8 mouse cellular contexts compared by ENCODE assay signal in genomic region chr11:53457372-53457954, GRCm38 (mm10). TPM values are rescaled to one million over a fixed set of nuclear protein-coding genes. Genes with fewer than 3 reads are reported as not detected.
A peak's percentile ranks its signal among the peaks of the same experiment; 100 is the strongest.
DNase-seq lines count a peak whose midpoint lies in the region; ATAC-seq and TF ChIP-seq lines count a peak whose summit lies in the region.

No protein-coding gene starts in this region.

- no peak for DNase-seq in neural tube, embryonic 11.5 days (ENCODE audit: low spot score)
- no peak for DNase-seq in neural tube, embryonic 10.5 days (ENCODE audit: extremely low spot score, low spot score)
- no peak for DNase-seq in embryonic facial prominence, embryonic 14.5 days (ENCODE audit: low spot score)
- DNase-seq in kidney, postnatal 0 days (ENCODE audit: low spot score) = no peak
- DNase-seq in midbrain, postnatal 0 days (ENCODE audit: low spot score) = no peak
- no peak for DNase-seq in c-Kit-positive CD71-positive TER-119-positive erythroid progenitor cells, embryonic 14.5 days (ENCODE audit: low spot score)
- no peak for DNase-seq in Muller cell, postnatal 12 days (ENCODE audit: inconsistent ontology term)
- no peak for DNase-seq in adrenal gland, adult 2 months

- no peak overlapping the region for H3K27ac ChIP-seq in neural tube, embryonic 11.5 days (ENCODE audit: low read depth, low read length)
- H3K27ac ChIP-seq in embryonic facial prominence, embryonic 14.5 days (replicated peaks; ENCODE audit: low read depth, low read length) = no peak overlapping the region
- H3K27ac ChIP-seq in kidney, postnatal 0 days = no peak overlapping the region
- no peak overlapping the region for H3K27ac ChIP-seq in midbrain, postnatal 0 days (ENCODE audit: low read depth, low read length)

- H3K9ac ChIP-seq in neural tube, embryonic 11.5 days (ENCODE audit: low read length) = peak overlapping the region; percentile 39; the same call in 1 of the 2 replicates
- H3K9ac ChIP-seq in embryonic facial prominence, embryonic 14.5 days (ENCODE audit: low read depth, low read length) = peak overlapping the region; percentile 76
- H3K9ac ChIP-seq in kidney, postnatal 0 days (ENCODE audit: low read depth, low read length) = peak overlapping the region; percentile 62
- H3K9ac ChIP-seq in midbrain, postnatal 0 days (replicated peaks; ENCODE audit: low read length, poor library complexity, severe bottlenecking) = peak overlapping the region; percentile 51

- peak overlapping the region; percentile 41 for H3K4me3 ChIP-seq in neural tube, embryonic 11.5 days (ENCODE audit: low read depth, low read length)
- peak overlapping the region; percentile 60 for H3K4me3 ChIP-seq in embryonic facial prominence, embryonic 14.5 days (ENCODE audit: low read depth, low read length)
- peak overlapping the region; percentile 49 for H3K4me3 ChIP-seq in kidney, postnatal 0 days (replicated peaks; ENCODE audit: low read depth, low read length)
- peak overlapping the region; percentile 40 for H3K4me3 ChIP-seq in midbrain, postnatal 0 days (ENCODE audit: low read depth, low read length)

- 6% methylated on average over 29 of the region's 29 CpGs for WGBS in neural tube, embryonic 11.5 days
- 8% methylated on average over 19 of the region's 29 CpGs for WGBS in embryonic facial prominence, embryonic 14.5 days
- 10% methylated on average over 29 of the region's 29 CpGs for WGBS in kidney, postnatal 0 days
- WGBS in midbrain, postnatal 0 days = 8% methylated on average over 26 of the region's 29 CpGs

- H3K4me1 ChIP-seq in neural tube, embryonic 11.5 days (ENCODE audit: control insufficient read depth, insufficient read depth, low read length) = no peaks in the 10 kb centered on the region
- peaks cover 4% of the 10 kb centered on the region for H3K4me1 ChIP-seq in embryonic facial prominence, embryonic 14.5 days (ENCODE audit: control insufficient read depth, insufficient read depth, low read length)
- H3K4me1 ChIP-seq in kidney, postnatal 0 days (replicated peaks; ENCODE audit: insufficient read depth, low read length) = no peaks in the 10 kb centered on the region; the same call in 1 of the 2 replicates
- no peaks in the 10 kb centered on the region for H3K4me1 ChIP-seq in midbrain, postnatal 0 days (ENCODE audit: insufficient read depth, low read length)

- H3K27me3 ChIP-seq in neural tube, embryonic 11.5 days (ENCODE audit: control insufficient read depth, insufficient read depth, low read length) = peaks cover 30% of the 10 kb centered on the region
- H3K27me3 ChIP-seq in embryonic facial prominence, embryonic 14.5 days (replicated peaks; ENCODE audit: control insufficient read depth, insufficient read depth, low read length) = peaks cover 19% of the 10 kb centered on the region
- H3K27me3 ChIP-seq in kidney, postnatal 0 days (ENCODE audit: insufficient read depth, low read length) = no peaks in the 10 kb centered on the region
- H3K27me3 ChIP-seq in midbrain, postnatal 0 days (ENCODE audit: insufficient read depth, low read length) = peaks cover 41% of the 10 kb centered on the region

- ATAC-seq in neural tube, embryonic 11.5 days (ENCODE audit: insufficient read depth, low FRiP score, low TSS enrichment) = no peak
- peak; percentile 17; the same call in 1 of the 2 replicates for ATAC-seq in embryonic facial prominence, embryonic 14.5 days (ENCODE audit: low read depth)
- ATAC-seq in kidney, postnatal 0 days (replicated peaks; ENCODE audit: low FRiP score, low read depth) = peak; percentile 50; the same call in 1 of the 2 replicates
- ATAC-seq in midbrain, postnatal 0 days (ENCODE audit: low FRiP score) = no peak

- peak; percentile 46; the same call in 1 of the 2 replicates for TF ChIP-seq CTCF in kidney, postnatal 0 days (IDR thresholded peaks at IDR 0.05; ENCODE audit: low read depth)
- peak; percentile 28 for TF ChIP-seq CTCF in midbrain, postnatal 0 days (IDR thresholded peaks at IDR 0.05)

- no peaks in the 10 kb centered on the region for H3K9me3 ChIP-seq in neural tube, embryonic 11.5 days (ENCODE audit: control insufficient read depth, low read length)
- H3K9me3 ChIP-seq in embryonic facial prominence, embryonic 14.5 days (ENCODE audit: control insufficient read depth, low read length) = no peaks in the 10 kb centered on the region
- H3K9me3 ChIP-seq in kidney, postnatal 0 days (replicated peaks; ENCODE audit: low read length) = no peaks in the 10 kb centered on the region
- H3K9me3 ChIP-seq in midbrain, postnatal 0 days (ENCODE audit: low read length) = no peaks in the 10 kb centered on the region

- H3K36me3 ChIP-seq in neural tube, embryonic 11.5 days (ENCODE audit: control insufficient read depth, insufficient read depth, low read length) = no peaks in the 10 kb centered on the region
- H3K36me3 ChIP-seq in embryonic facial prominence, embryonic 14.5 days (ENCODE audit: control insufficient read depth, insufficient read depth, low read length) = no peaks in the 10 kb centered on the region
- H3K36me3 ChIP-seq in kidney, postnatal 0 days (ENCODE audit: insufficient read depth, low read length) = no peaks in the 10 kb centered on the region
- no peaks in the 10 kb centered on the region for H3K36me3 ChIP-seq in midbrain, postnatal 0 days (ENCODE audit: insufficient read depth, low read length)

- H3K4me2 ChIP-seq in neural tube, embryonic 11.5 days (ENCODE audit: low read depth) = peak overlapping the region; percentile 61
- peak overlapping the region; percentile 89 for H3K4me2 ChIP-seq in embryonic facial prominence, embryonic 14.5 days (ENCODE audit: low read depth, low read length)
- H3K4me2 ChIP-seq in kidney, postnatal 0 days (ENCODE audit: low read length) = peak overlapping the region; percentile 91
- peak overlapping the region; percentile 76 for H3K4me2 ChIP-seq in midbrain, postnatal 0 days (ENCODE audit: low read depth, low read length, poor library complexity, severe bottlenecking)

RNA-seq across cellular contexts. Expression of gene Shroom1, which starts 0.5 kb away (rescaled TPM):
- 1.5 and 3.1 TPM in 2 replicates for polyA plus RNA-seq in neural tube, embryonic 11.5 days (2014; fragmentation: Nextera tagmentation; extraction: Ambion mirVana)
- 2.9 and 4.0 TPM in 2 replicates for polyA plus RNA-seq in embryonic facial prominence, embryonic 14.5 days (2014; fragmentation: Nextera tagmentation; extraction: Ambion mirVana)
- 1.1 and 1.2 TPM in 2 replicates for polyA plus RNA-seq in kidney, postnatal 0 days (2015; fragmentation: Nextera tagmentation; extraction: Ambion mirVana)
- 5.4 and 10.9 TPM in 2 replicates for total RNA-seq in midbrain, postnatal 0 days (2014; rRNA removed)
- polyA plus RNA-seq in midbrain, postnatal 0 days (2015; fragmentation: Nextera tagmentation; extraction: Ambion mirVana) = 3.4 and 4.1 TPM in 2 replicates
- 1 to 10 TPM; 3.5 to 3.8 TPM for total RNA-seq in adrenal gland, adult 2 months (2021)
- 5.0 and 5.3 TPM in 2 replicates for polyA plus RNA-seq in adrenal gland, adult 2 months (2012; rRNA removed)

RNA-seq across cellular contexts. Expression of gene Gm10447, which starts 0.6 kb away (rescaled TPM):
- not detected in 2 replicates for polyA plus RNA-seq in neural tube, embryonic 11.5 days (2014; fragmentation: Nextera tagmentation; extraction: Ambion mirVana)
- polyA plus RNA-seq in embryonic facial prominence, embryonic 14.5 days (2014; fragmentation: Nextera tagmentation; extraction: Ambion mirVana) = not detected in 2 replicates
- polyA plus RNA-seq in kidney, postnatal 0 days (2015; fragmentation: Nextera tagmentation; extraction: Ambion mirVana) = 0.08 and 0.14 TPM in 2 replicates
- not detected in 2 replicates for total RNA-seq in midbrain, postnatal 0 days (2014; rRNA removed)
- polyA plus RNA-seq in midbrain, postnatal 0 days (2015; fragmentation: Nextera tagmentation; extraction: Ambion mirVana) = 0.11 TPM in 2 replicates
- not detected for total RNA-seq in adrenal gland, adult 2 months (2021)
- 0.08 TPM in 1 of 2 replicates, not detected in the other for polyA plus RNA-seq in adrenal gland, adult 2 months (2012; rRNA removed)

RNA-seq across cellular contexts. Expression of gene Gm9837, which starts 12.8 kb away (rescaled TPM):
- not detected in 2 replicates for polyA plus RNA-seq in neural tube, embryonic 11.5 days (2014; fragmentation: Nextera tagmentation; extraction: Ambion mirVana)
- polyA plus RNA-seq in embryonic facial prominence, embryonic 14.5 days (2014; fragmentation: Nextera tagmentation; extraction: Ambion mirVana) = not detected in 2 replicates
- polyA plus RNA-seq in kidney, postnatal 0 days (2015; fragmentation: Nextera tagmentation; extraction: Ambion mirVana) = not detected in 2 replicates
- not detected in 2 replicates for total RNA-seq in midbrain, postnatal 0 days (2014; rRNA removed)
- not detected in 2 replicates for polyA plus RNA-seq in midbrain, postnatal 0 days (2015; fragmentation: Nextera tagmentation; extraction: Ambion mirVana)
- not detected for total RNA-seq in adrenal gland, adult 2 months (2021)
- polyA plus RNA-seq in adrenal gland, adult 2 months (2012; rRNA removed) = not detected in 2 replicates

RNA-seq across cellular contexts. Expression of gene Gm9945, which starts 22.5 kb away (rescaled TPM):
- polyA plus RNA-seq in neural tube, embryonic 11.5 days (2014; fragmentation: Nextera tagmentation; extraction: Ambion mirVana) = not detected in 2 replicates
- polyA plus RNA-seq in embryonic facial prominence, embryonic 14.5 days (2014; fragmentation: Nextera tagmentation; extraction: Ambion mirVana) = not detected in 2 replicates
- not detected in 2 replicates for polyA plus RNA-seq in kidney, postnatal 0 days (2015; fragmentation: Nextera tagmentation; extraction: Ambion mirVana)
- not detected in 2 replicates for total RNA-seq in midbrain, postnatal 0 days (2014; rRNA removed)
- polyA plus RNA-seq in midbrain, postnatal 0 days (2015; fragmentation: Nextera tagmentation; extraction: Ambion mirVana) = 0.33 and 0.43 TPM in 2 replicates
- not detected for total RNA-seq in adrenal gland, adult 2 months (2021)
- polyA plus RNA-seq in adrenal gland, adult 2 months (2012; rRNA removed) = not detected in 2 replicates

RNA-seq across cellular contexts. Expression of gene Sowaha, which starts 22.6 kb away (rescaled TPM):
- polyA plus RNA-seq in neural tube, embryonic 11.5 days (2014; fragmentation: Nextera tagmentation; extraction: Ambion mirVana) = 0.12 and 0.17 TPM in 2 replicates
- 1.00 and 1.0 TPM in 2 replicates for polyA plus RNA-seq in embryonic facial prominence, embryonic 14.5 days (2014; fragmentation: Nextera tagmentation; extraction: Ambion mirVana)
- 0.26 and 0.39 TPM in 2 replicates for polyA plus RNA-seq in kidney, postnatal 0 days (2015; fragmentation: Nextera tagmentation; extraction: Ambion mirVana)
- total RNA-seq in midbrain, postnatal 0 days (2014; rRNA removed) = 6.6 and 7.3 TPM in 2 replicates
- 3.5 and 4.0 TPM in 2 replicates for polyA plus RNA-seq in midbrain, postnatal 0 days (2015; fragmentation: Nextera tagmentation; extraction: Ambion mirVana)
- under 1 TPM; 0.29 to 0.45 TPM for total RNA-seq in adrenal gland, adult 2 months (2021)
- polyA plus RNA-seq in adrenal gland, adult 2 months (2012; rRNA removed) = 0.47 and 0.72 TPM in 2 replicates

Comparison
In these comparisons a context has a peak if more than half of its experiments do, and no peak if none do; other contexts are left out.
1. ATAC-seq: peak in embryonic facial prominence, embryonic 14.5 days (single experiment) and kidney, postnatal 0 days (single experiment); none in neural tube, embryonic 11.5 days (single experiment) and midbrain, postnatal 0 days (single experiment).
2. Peak in every context shown above with its lines, with median percentiles within 50 percentile points of each other: H3K4me2 ChIP-seq, H3K4me3 ChIP-seq and H3K9ac ChIP-seq.